Mouse (Mus musculus): ENCODE data around the gene 2010111I01Rik. TPM values are rescaled to one million over a fixed set of nuclear protein-coding genes. Genes with fewer than 3 reads are reported as not detected.
A peak's percentile ranks its signal among the peaks of the same experiment; 100 is the strongest.

The 2010111I01Rik gene
- polyA plus RNA-seq, 1 experiment = 117 TPM

DNA sequence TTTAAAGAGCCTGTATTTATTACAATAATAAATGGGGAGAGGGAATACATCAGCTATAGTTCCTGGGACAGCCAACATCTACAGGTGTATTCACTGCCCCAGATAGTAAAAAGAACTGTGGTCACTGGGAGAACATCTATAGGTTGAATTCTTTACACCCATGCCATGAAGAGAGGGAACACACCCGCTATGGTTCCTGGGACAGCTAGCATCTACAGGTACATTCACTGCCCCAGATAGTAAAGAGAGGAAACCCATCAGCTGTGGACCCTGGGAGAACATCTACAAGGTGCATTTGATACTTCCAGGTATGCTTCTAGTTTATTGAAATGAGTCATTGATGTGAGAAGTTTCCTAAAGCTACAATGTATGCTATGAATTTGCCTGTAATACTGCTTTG, 162.8 kb downstream of the 2010111I01Rik start:
- Histone ChIP-seq H3K4me1 (ENCODE audit: control insufficient read depth, insufficient read depth, low read length) (no peaks in the 10 kb centered on the region), H3K27ac (ENCODE audit: insufficient read depth, low read length) (no peak overlapping the region), H3K4me3 (ENCODE audit: insufficient read depth, low read length) (no peak overlapping the region)
- TF ChIP-seq CTCF (IDR thresholded peaks at IDR 0.05; ENCODE audit: extremely low read depth, insufficient read depth, low read length) (no peak), POLR2A (IDR thresholded peaks at IDR 0.05; ENCODE audit: extremely low read depth, insufficient read depth, low read length) (no peak)

DNA sequence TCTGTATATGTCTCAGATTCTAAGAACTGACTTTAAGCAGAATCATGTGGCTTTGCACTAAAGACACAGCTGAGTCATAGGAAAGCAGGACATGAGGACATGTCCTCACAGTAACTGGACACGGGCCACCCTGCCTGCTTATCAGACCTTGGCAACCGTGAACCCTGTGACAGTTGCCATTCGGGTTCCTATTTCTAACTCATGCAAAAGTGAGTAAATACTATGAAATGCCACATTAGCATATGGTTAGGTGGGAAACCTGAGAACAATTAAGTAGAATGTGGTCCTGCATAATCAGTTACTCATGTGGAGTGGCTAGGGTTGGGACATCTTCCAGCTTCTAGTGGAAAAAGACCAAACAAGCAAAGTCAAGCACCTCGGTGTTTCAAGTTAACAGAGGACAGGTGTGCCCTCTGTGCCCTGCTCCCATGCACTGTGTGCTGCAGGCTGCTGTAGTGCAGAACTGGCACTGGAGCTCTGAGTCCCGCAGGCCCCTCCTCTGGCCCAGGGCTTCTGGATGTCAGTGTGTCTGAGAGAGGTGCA, 170.3 kb downstream of the 2010111I01Rik start:
- TF ChIP-seq CTCF (IDR thresholded peaks at IDR 0.05; ENCODE audit: extremely low read depth, insufficient read depth, low read length) (no peak), POLR2A (IDR thresholded peaks at IDR 0.05; ENCODE audit: extremely low read depth, insufficient read depth, low read length) (no peak)
- Histone ChIP-seq H3K27ac (ENCODE audit: insufficient read depth, low read length) (no peak overlapping the region), H3K4me1 (ENCODE audit: control insufficient read depth, insufficient read depth, low read length) (no peaks in the 10 kb centered on the region; the same call in none of the 2 replicates), H3K4me3 (ENCODE audit: insufficient read depth, low read length) (no peak overlapping the region)

DNA sequence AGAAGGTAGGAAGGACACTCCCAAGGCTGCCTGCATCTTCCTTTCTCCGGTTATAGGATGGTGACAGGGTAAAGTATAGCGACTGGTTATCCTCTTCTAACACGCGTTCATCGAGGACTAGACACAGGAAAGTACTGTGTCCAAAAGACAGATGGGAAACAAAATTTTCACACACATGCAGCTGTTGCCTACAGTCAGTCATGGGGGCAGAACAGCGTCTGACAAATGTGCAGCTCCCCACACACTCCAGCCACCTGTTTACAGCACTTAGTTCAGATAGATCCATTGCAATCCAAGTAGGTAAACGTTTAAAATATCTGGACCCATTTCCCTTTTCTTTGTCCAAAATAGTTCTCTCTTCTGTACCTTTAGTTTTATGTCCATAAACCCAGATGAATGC, 171.3 kb downstream of the 2010111I01Rik start:
- peaks cover 1% of the 10 kb centered on the region for H3K4me1 ChIP-seq (ENCODE audit: control insufficient read depth, insufficient read depth, low read length)
- H3K4me3 ChIP-seq (ENCODE audit: insufficient read depth, low read length) = no peak overlapping the region
- no peak overlapping the region for H3K27ac ChIP-seq (ENCODE audit: insufficient read depth, low read length)
- TF ChIP-seq POLR2A (IDR thresholded peaks at IDR 0.05; ENCODE audit: extremely low read depth, insufficient read depth, low read length) = no peak
- no peak for TF ChIP-seq CTCF (IDR thresholded peaks at IDR 0.05; ENCODE audit: extremely low read depth, insufficient read depth, low read length)

DNA sequence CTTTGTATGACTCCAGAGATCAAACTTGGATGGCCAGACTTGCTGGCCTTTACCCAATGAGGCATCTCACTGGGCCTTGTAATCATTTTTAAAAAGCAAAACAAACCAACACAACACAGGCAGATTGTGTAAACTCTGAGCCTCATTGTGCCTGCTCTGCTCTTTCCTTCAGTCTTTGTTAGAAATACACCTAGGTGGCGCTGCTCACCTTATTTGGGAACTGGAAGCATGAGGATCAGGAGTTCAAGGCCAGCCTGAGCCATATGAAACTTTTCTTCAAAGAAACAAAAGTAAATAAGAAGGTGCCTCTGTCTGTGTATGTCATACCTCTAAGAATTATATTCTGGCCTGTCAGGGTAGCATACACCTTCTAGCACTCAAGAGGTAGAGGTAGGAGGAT, 172.1 kb downstream of the 2010111I01Rik start:
- Histone ChIP-seq H3K4me1 (ENCODE audit: control insufficient read depth, insufficient read depth, low read length) (peaks cover 3% of the 10 kb centered on the region), H3K4me3 (ENCODE audit: insufficient read depth, low read length) (no peak overlapping the region), H3K27ac (ENCODE audit: insufficient read depth, low read length) (no peak overlapping the region)
- TF ChIP-seq POLR2A (IDR thresholded peaks at IDR 0.05; ENCODE audit: extremely low read depth, insufficient read depth, low read length) = no peak
- TF ChIP-seq CTCF (IDR thresholded peaks at IDR 0.05; ENCODE audit: extremely low read depth, insufficient read depth, low read length) = peak; percentile 14; the same call in 1 of the 2 replicates

DNA sequence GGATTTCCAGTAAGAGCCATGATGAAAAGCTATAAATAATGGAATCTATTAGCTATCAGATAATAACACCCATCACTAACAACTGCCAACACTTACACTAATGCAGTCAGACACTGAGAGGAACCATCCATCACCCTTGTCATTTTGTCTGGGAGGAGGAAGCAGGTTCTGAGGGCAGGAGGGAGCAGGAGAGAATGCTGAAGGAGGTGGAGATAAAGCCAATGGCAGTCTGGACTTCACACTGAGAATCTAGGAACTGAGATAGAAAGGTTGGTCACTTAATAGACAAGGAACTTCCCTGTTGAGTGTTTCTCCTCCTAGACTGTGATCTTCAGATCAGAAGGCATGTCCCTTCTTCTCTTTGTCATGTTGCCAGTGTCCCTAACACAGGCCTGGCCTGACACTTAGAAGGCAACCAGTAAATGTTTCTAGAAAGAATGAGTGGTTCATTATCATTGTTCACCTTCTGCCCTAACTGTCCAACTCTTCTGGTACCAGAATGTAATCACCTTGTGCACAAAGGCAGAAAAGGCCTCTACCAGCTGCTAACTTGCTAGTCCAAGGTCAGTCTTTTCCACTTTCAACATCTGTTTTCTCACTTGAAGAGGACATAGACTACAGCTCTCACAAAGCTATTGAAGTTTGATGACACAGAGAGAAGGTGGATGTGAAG, 173.8 kb downstream of the 2010111I01Rik start:
- H3K4me1 ChIP-seq (ENCODE audit: control insufficient read depth, insufficient read depth, low read length) = peaks cover 3% of the 10 kb centered on the region
- H3K4me3 ChIP-seq (ENCODE audit: insufficient read depth, low read length) = no peak overlapping the region
- no peak for TF ChIP-seq CTCF (IDR thresholded peaks at IDR 0.05; ENCODE audit: extremely low read depth, insufficient read depth, low read length)
- no peak for TF ChIP-seq POLR2A (IDR thresholded peaks at IDR 0.05; ENCODE audit: extremely low read depth, insufficient read depth, low read length)
- H3K27ac ChIP-seq (ENCODE audit: insufficient read depth, low read length) = no peak overlapping the region

DNA sequence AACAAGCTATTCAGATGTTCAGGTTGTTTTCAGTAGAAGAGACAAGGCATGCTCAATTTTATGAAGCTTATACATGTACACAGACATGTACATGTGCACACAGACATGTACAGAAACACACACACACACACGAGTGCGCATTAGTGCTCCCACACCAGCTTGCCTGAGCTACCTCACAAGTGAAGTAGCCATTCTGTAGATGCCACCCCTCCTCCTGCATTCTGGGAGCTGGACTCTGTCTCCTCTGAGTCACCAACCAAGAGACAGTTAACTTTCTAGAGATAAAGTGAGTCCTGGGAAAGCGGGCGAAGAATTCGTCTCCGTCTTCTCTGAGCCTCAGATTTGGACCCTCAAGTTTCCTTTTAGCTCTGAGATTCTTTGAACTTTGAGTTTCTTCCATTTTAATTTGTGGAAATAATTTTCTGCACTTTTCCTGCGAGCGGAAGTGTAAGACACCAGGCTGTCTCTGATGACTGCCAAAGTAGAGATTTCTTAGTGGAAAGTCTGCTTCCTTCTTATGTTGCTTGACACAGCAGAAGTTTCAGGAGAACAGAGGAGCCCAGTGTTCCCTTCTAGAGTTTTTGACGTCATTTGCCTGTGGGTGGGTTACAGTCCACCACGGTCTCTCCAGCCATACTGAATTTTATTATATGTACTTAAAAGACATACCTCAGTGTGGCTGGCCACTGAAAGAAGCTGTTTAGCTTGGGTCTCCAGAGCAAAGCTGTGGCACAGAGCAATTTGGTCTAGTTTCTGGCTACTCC, 175.0 kb downstream of the 2010111I01Rik start:
- Histone ChIP-seq H3K4me1 (ENCODE audit: control insufficient read depth, insufficient read depth, low read length) (peaks cover 3% of the 10 kb centered on the region), H3K27ac (ENCODE audit: insufficient read depth, low read length) (no peak overlapping the region), H3K4me3 (ENCODE audit: insufficient read depth, low read length) (no peak overlapping the region)
- no peak for TF ChIP-seq CTCF (IDR thresholded peaks at IDR 0.05; ENCODE audit: extremely low read depth, insufficient read depth, low read length)
- TF ChIP-seq POLR2A (IDR thresholded peaks at IDR 0.05; ENCODE audit: extremely low read depth, insufficient read depth, low read length) = no peak

DNA sequence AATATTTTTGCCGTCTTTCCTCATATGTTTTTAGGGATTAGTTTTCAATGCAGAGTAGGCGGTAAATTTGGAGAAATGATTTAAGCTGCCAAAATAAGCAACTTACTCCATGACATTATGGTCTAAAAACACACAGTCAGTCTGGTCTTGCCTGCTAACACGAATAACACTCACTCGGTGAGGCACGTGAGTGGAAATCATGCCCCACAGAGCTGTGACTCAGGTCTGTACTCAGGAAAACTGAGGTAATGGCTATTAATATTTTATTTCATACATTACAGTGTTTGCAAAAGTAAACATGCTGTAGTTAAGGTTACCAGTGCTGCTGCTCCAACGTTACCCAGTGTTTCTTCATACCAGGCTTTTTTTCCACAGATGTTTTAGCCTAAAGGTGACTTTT, 176.1 kb downstream of the 2010111I01Rik start:
- no peak for TF ChIP-seq POLR2A (IDR thresholded peaks at IDR 0.05; ENCODE audit: extremely low read depth, insufficient read depth, low read length)
- TF ChIP-seq CTCF (IDR thresholded peaks at IDR 0.05; ENCODE audit: extremely low read depth, insufficient read depth, low read length) = no peak
- Histone ChIP-seq H3K4me3 (ENCODE audit: insufficient read depth, low read length) (no peak overlapping the region), H3K4me1 (ENCODE audit: control insufficient read depth, insufficient read depth, low read length) (peaks cover 3% of the 10 kb centered on the region; the same call in 1 of the 2 replicates), H3K27ac (ENCODE audit: insufficient read depth, low read length) (no peak overlapping the region)

DNA sequence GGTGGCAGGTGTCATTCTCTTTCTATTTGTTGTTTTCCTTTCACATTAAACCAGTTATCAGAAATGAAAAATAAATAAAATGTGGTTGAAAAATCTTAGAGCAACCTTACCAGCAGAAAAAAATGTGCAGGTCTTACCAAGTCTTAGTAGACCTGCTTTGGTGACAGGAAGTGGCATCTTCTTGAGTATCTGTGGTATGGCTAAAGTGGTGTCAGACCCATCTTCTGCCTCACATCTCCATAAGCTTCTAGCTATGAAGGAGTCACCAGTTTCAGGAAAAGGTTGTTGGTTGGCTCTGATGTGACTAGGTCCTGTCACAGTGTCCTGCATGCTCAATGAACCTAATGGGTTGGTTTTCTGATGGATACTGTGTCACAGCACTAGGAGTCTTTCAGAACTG, 176.6 kb downstream of the 2010111I01Rik start:
- H3K4me3 ChIP-seq (ENCODE audit: insufficient read depth, low read length) = no peak overlapping the region
- TF ChIP-seq CTCF (IDR thresholded peaks at IDR 0.05; ENCODE audit: extremely low read depth, insufficient read depth, low read length) (no peak), POLR2A (IDR thresholded peaks at IDR 0.05; ENCODE audit: extremely low read depth, insufficient read depth, low read length) (no peak)
- H3K27ac ChIP-seq (ENCODE audit: insufficient read depth, low read length) = no peak overlapping the region
- peaks cover 3% of the 10 kb centered on the region; the same call in 1 of the 2 replicates for H3K4me1 ChIP-seq (ENCODE audit: control insufficient read depth, insufficient read depth, low read length)

DNA sequence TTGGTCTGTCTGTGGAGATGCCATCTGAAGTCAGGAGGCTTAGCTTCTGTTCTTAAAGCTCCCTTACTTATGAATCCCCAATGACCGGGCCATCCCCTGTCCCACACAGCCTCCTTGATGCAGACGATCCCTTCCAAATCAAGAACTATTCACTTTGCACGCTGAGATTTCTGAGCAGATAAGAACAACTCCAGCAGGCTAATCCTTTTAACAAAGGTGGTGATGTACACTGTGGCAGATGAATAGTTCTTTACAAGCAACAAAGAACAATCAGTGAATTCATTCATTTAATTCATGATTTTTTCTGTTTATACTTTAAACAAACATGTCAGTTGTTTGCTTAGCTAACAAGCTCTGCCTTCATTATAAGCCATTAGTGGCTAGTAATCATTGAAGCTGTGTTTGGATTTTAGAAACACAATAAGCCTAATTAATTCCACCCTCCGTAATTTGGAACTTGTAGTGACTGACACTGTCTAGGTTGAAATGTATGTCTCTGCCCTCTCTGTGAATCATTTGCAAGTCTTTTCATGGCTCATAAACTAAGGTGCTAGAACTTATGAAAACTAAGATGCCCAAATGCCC, 182.0 kb downstream of the 2010111I01Rik start:
- no peak overlapping the region for H3K4me3 ChIP-seq (ENCODE audit: insufficient read depth, low read length)
- H3K27ac ChIP-seq (ENCODE audit: insufficient read depth, low read length) = no peak overlapping the region
- no peak for TF ChIP-seq CTCF (IDR thresholded peaks at IDR 0.05; ENCODE audit: extremely low read depth, insufficient read depth, low read length)
- no peak for TF ChIP-seq POLR2A (IDR thresholded peaks at IDR 0.05; ENCODE audit: extremely low read depth, insufficient read depth, low read length)
- H3K4me1 ChIP-seq (ENCODE audit: control insufficient read depth, insufficient read depth, low read length) = no peaks in the 10 kb centered on the region
